In genomic region chr9:108577025-108577424, GRCm38 (mm10) we compare ENCODE assay signal across 9 mouse cellular contexts. TPM values are rescaled to one million over a fixed set of nuclear protein-coding genes. Genes with fewer than 3 reads are reported as not detected.
A peak's percentile ranks its signal among the peaks of the same experiment; 100 is the strongest.
DNase-seq lines count a peak whose midpoint lies in the region; ATAC-seq and TF ChIP-seq lines count a peak whose summit lies in the region.
"Had no signal": no experiment of that assay in that cellular context is flagged by ENCODE, and none has a peak within 500 bp of the region (broad histone marks: within the 10 kb centered on the region; RNA-seq: fewer than 3 reads in every experiment).

No protein-coding gene starts in this region.

- H3K36me3 ChIP-seq in lung, embryonic 16.5 days (ENCODE audit: control insufficient read depth, insufficient read depth, low read length), result peaks cover 30% of the 10 kb centered on the region
- H3K36me3 ChIP-seq in forebrain, postnatal 0 days (ENCODE audit: insufficient read depth), result peaks cover 37% of the 10 kb centered on the region
- H3K36me3 ChIP-seq in limb, embryonic 14.5 days (ENCODE audit: control insufficient read depth, insufficient read depth, low read length), result peaks cover 49% of the 10 kb centered on the region
- H3K36me3 ChIP-seq in stomach, embryonic 16.5 days (ENCODE audit: control insufficient read depth, insufficient read depth, low read length), result peaks cover 15% of the 10 kb centered on the region

- no peak overlapping the region for H3K27ac ChIP-seq in lung, embryonic 16.5 days (ENCODE audit: low read length)
- H3K27ac ChIP-seq in forebrain, postnatal 0 days (ENCODE audit: low read depth, low read length), result 0 out of 2 replicates have a peak overlapping the region, but pooled peaks have one; percentile 97
- no peak overlapping the region for H3K27ac ChIP-seq in limb, embryonic 14.5 days (replicated peaks; ENCODE audit: low read depth, low read length)
- no peak overlapping the region for H3K27ac ChIP-seq in stomach, embryonic 16.5 days (ENCODE audit: low read length)

- no peak for ATAC-seq in lung, embryonic 16.5 days (ENCODE audit: low read depth)
- no peak for ATAC-seq in forebrain, postnatal 0 days
- ATAC-seq in limb, embryonic 14.5 days (ENCODE audit: low FRiP score, low read depth), result no peak
- no peak for ATAC-seq in stomach, embryonic 16.5 days (ENCODE audit: insufficient read depth, low FRiP score)
- no peak for ATAC-seq in CD4-positive, CD25-positive, alpha-beta regulatory T cell, adult 4 months
- ATAC-seq: Patski had no signal

- intact Hi-C loops in gastrocnemius, postnatal 36 days (cut with DNase I), result no loop called here

- H3K9ac ChIP-seq in lung, embryonic 16.5 days (ENCODE audit: low read length), result peak overlapping the region; percentile 93
- H3K9ac ChIP-seq in forebrain, postnatal 0 days, result peak overlapping the region; percentile 94; the same call in 1 of the 2 replicates
- no peak overlapping the region for H3K9ac ChIP-seq in limb, embryonic 14.5 days (ENCODE audit: low read depth, low read length, severe bottlenecking)
- H3K9ac ChIP-seq in stomach, embryonic 16.5 days (ENCODE audit: low read length), result peak overlapping the region; percentile 94; the same call in 1 of the 2 replicates

- H3K4me1 ChIP-seq in lung, embryonic 16.5 days (replicated peaks; ENCODE audit: control insufficient read depth, insufficient read depth, low read length), result peaks cover 24% of the 10 kb centered on the region
- peaks cover 15% of the 10 kb centered on the region for H3K4me1 ChIP-seq in forebrain, postnatal 0 days (ENCODE audit: insufficient read depth)
- peaks cover 21% of the 10 kb centered on the region for H3K4me1 ChIP-seq in limb, embryonic 14.5 days (ENCODE audit: control insufficient read depth, insufficient read depth, low read length)
- peaks cover 31% of the 10 kb centered on the region for H3K4me1 ChIP-seq in stomach, embryonic 16.5 days (ENCODE audit: control insufficient read depth, insufficient read depth, low read length)

- no peak for DNase-seq in lung, postnatal 36 days
- no peak for DNase-seq in forebrain, postnatal 0 days
- no peak for DNase-seq in limb, embryonic 14.5 days (ENCODE audit: low spot score)
- DNase-seq in gastrocnemius, postnatal 36 days, result no peak
- DNase-seq: kidney, postnatal 25 days had no signal

- WGBS in lung, embryonic 16.5 days, result 40% methylated on average over 6 of the region's 6 CpGs
- WGBS in forebrain, postnatal 0 days, result 39% methylated on average over 6 of the region's 6 CpGs
- WGBS in limb, embryonic 14.5 days, result 54% methylated on average over 6 of the region's 6 CpGs
- 26% methylated on average over 6 of the region's 6 CpGs for WGBS in stomach, embryonic 16.5 days

- no peak for TF ChIP-seq POLR2A in limb, embryonic 14.5 days (IDR thresholded peaks at IDR 0.05; ENCODE audit: borderline replicate concordance, extremely low read depth, insufficient read depth, insufficient read length)

- peak overlapping the region; percentile 89 for H3K4me2 ChIP-seq in lung, embryonic 16.5 days (ENCODE audit: low read depth, low read length)
- peak overlapping the region; percentile 73 for H3K4me2 ChIP-seq in forebrain, postnatal 0 days (ENCODE audit: low read depth)
- H3K4me2 ChIP-seq in limb, embryonic 14.5 days (replicated peaks; ENCODE audit: low read depth, low read length, severe bottlenecking), result peak overlapping the region; percentile 77
- H3K4me2 ChIP-seq in stomach, embryonic 16.5 days (ENCODE audit: low read depth, low read length), result peak overlapping the region; percentile 91

- TF ChIP-seq CTCF in forebrain, postnatal 0 days (IDR thresholded peaks at IDR 0.05; ENCODE audit: low read depth), result no peak

- no peaks in the 10 kb centered on the region for H3K27me3 ChIP-seq in lung, embryonic 16.5 days (ENCODE audit: control insufficient read depth, insufficient read depth, low read depth, low read length)
- no peaks in the 10 kb centered on the region for H3K27me3 ChIP-seq in forebrain, postnatal 0 days (ENCODE audit: insufficient read depth, low read length)
- no peaks in the 10 kb centered on the region for H3K27me3 ChIP-seq in limb, embryonic 14.5 days (ENCODE audit: control insufficient read depth, insufficient read depth, low read length)
- H3K27me3 ChIP-seq in stomach, embryonic 16.5 days (ENCODE audit: control insufficient read depth, insufficient read depth, low read length), result no peaks in the 10 kb centered on the region
- H3K27me3 ChIP-seq: Patski had no signal

- peak overlapping the region; percentile 83 for H3K4me3 ChIP-seq in lung, embryonic 16.5 days (ENCODE audit: low read length)
- peak overlapping the region; percentile 90 for H3K4me3 ChIP-seq in forebrain, postnatal 0 days (ENCODE audit: low read depth, low read length)
- H3K4me3 ChIP-seq in limb, embryonic 14.5 days (replicated peaks; ENCODE audit: low read length), result peak overlapping the region; percentile 84
- peak overlapping the region; percentile 72 for H3K4me3 ChIP-seq in stomach, embryonic 16.5 days (replicated peaks; ENCODE audit: low read length)

- no peaks in the 10 kb centered on the region for H3K9me3 ChIP-seq in lung, embryonic 16.5 days (ENCODE audit: control insufficient read depth, low read length)
- no peaks in the 10 kb centered on the region for H3K9me3 ChIP-seq in forebrain, postnatal 0 days (ENCODE audit: low read length)
- no peaks in the 10 kb centered on the region for H3K9me3 ChIP-seq in limb, embryonic 14.5 days (ENCODE audit: control insufficient read depth, low read length)
- H3K9me3 ChIP-seq in stomach, embryonic 16.5 days (replicated peaks; ENCODE audit: control insufficient read depth, low read length), result no peaks in the 10 kb centered on the region

RNA-seq across cellular contexts. Expression of gene Wdr6, which starts 1.5 kb away (rescaled TPM):
- 122 and 128 TPM in 2 replicates for polyA plus RNA-seq in lung, embryonic 16.5 days (2015; fragmentation: Nextera tagmentation; extraction: Ambion mirVana)
- total RNA-seq in forebrain, postnatal 0 days (2014; rRNA removed), result 353 and 511 TPM in 2 replicates
- polyA plus RNA-seq in forebrain, postnatal 0 days (2015; fragmentation: Nextera tagmentation; extraction: Ambion mirVana), result 206 and 283 TPM in 2 replicates
- polyA plus RNA-seq in limb, embryonic 14.5 days (2012; rRNA removed), result 123 and 175 TPM in 2 replicates
- 91.5 and 115 TPM in 2 replicates for polyA plus RNA-seq in limb, embryonic 14.5 days (2014; fragmentation: Nextera tagmentation; extraction: Ambion mirVana)
- polyA plus RNA-seq in stomach, embryonic 16.5 days (2015; fragmentation: Nextera tagmentation; extraction: Ambion mirVana), result 82.0 and 86.6 TPM in 2 replicates
- total RNA-seq in gastrocnemius, postnatal 36 days (2021), result 1 to 10 TPM; 4.6 to 5.6 TPM
- polyA plus RNA-seq in CD4-positive, CD25-positive, alpha-beta regulatory T cell, adult 4 months (2017; shearing (Covaris generic)), result 10 to 100 TPM; 29.8 to 56.5 TPM

RNA-seq across cellular contexts. Expression of gene Dalrd3, which starts 7.3 kb away (rescaled TPM):
- 146 and 161 TPM in 2 replicates for polyA plus RNA-seq in lung, embryonic 16.5 days (2015; fragmentation: Nextera tagmentation; extraction: Ambion mirVana)
- 99.6 and 115 TPM in 2 replicates for total RNA-seq in forebrain, postnatal 0 days (2014; rRNA removed)
- polyA plus RNA-seq in forebrain, postnatal 0 days (2015; fragmentation: Nextera tagmentation; extraction: Ambion mirVana), result 221 and 261 TPM in 2 replicates
- polyA plus RNA-seq in limb, embryonic 14.5 days (2012; rRNA removed), result 144 and 198 TPM in 2 replicates
- 124 and 132 TPM in 2 replicates for polyA plus RNA-seq in limb, embryonic 14.5 days (2014; fragmentation: Nextera tagmentation; extraction: Ambion mirVana)
- 112 and 137 TPM in 2 replicates for polyA plus RNA-seq in stomach, embryonic 16.5 days (2015; fragmentation: Nextera tagmentation; extraction: Ambion mirVana)
- 10 to 100 TPM; 10.1 to 12.3 TPM for total RNA-seq in gastrocnemius, postnatal 36 days (2021)
- polyA plus RNA-seq in CD4-positive, CD25-positive, alpha-beta regulatory T cell, adult 4 months (2017; shearing (Covaris generic)), result 10 to 100 TPM; 65.5 to 75.7 TPM

RNA-seq across cellular contexts. Expression of gene Ndufaf3, which starts 9.8 kb away (rescaled TPM):
- 55.8 and 60.2 TPM in 2 replicates for polyA plus RNA-seq in lung, embryonic 16.5 days (2015; fragmentation: Nextera tagmentation; extraction: Ambion mirVana)
- 70.7 and 71.3 TPM in 2 replicates for total RNA-seq in forebrain, postnatal 0 days (2014; rRNA removed)
- 104 and 108 TPM in 2 replicates for polyA plus RNA-seq in forebrain, postnatal 0 days (2015; fragmentation: Nextera tagmentation; extraction: Ambion mirVana)
- polyA plus RNA-seq in limb, embryonic 14.5 days (2012; rRNA removed), result 23.1 and 28.3 TPM in 2 replicates
- polyA plus RNA-seq in limb, embryonic 14.5 days (2014; fragmentation: Nextera tagmentation; extraction: Ambion mirVana), result 40.9 and 42.7 TPM in 2 replicates
- 27.9 and 38.5 TPM in 2 replicates for polyA plus RNA-seq in stomach, embryonic 16.5 days (2015; fragmentation: Nextera tagmentation; extraction: Ambion mirVana)
- total RNA-seq in gastrocnemius, postnatal 36 days (2021), result 10 to 100 TPM; 29.2 to 29.6 TPM
- 10 to 100 TPM; 48.0 to 61.4 TPM for polyA plus RNA-seq in CD4-positive, CD25-positive, alpha-beta regulatory T cell, adult 4 months (2017; shearing (Covaris generic))

RNA-seq across cellular contexts. Expression of gene Impdh2, which starts 16.9 kb away (rescaled TPM):
- polyA plus RNA-seq in lung, embryonic 16.5 days (2015; fragmentation: Nextera tagmentation; extraction: Ambion mirVana), result 148 and 149 TPM in 2 replicates
- total RNA-seq in forebrain, postnatal 0 days (2014; rRNA removed), result 115 and 129 TPM in 2 replicates
- 102 and 106 TPM in 2 replicates for polyA plus RNA-seq in forebrain, postnatal 0 days (2015; fragmentation: Nextera tagmentation; extraction: Ambion mirVana)
- 208 and 280 TPM in 2 replicates for polyA plus RNA-seq in limb, embryonic 14.5 days (2012; rRNA removed)
- polyA plus RNA-seq in limb, embryonic 14.5 days (2014; fragmentation: Nextera tagmentation; extraction: Ambion mirVana), result 184 and 191 TPM in 2 replicates
- 134 and 147 TPM in 2 replicates for polyA plus RNA-seq in stomach, embryonic 16.5 days (2015; fragmentation: Nextera tagmentation; extraction: Ambion mirVana)
- total RNA-seq in gastrocnemius, postnatal 36 days (2021), result 10 to 100 TPM; 47.6 to 58.0 TPM
- polyA plus RNA-seq in CD4-positive, CD25-positive, alpha-beta regulatory T cell, adult 4 months (2017; shearing (Covaris generic)), result 100 to 1,000 TPM; 155 to 180 TPM

RNA-seq across cellular contexts. Expression of gene P4htm, which starts 20.4 kb away (rescaled TPM):
- 8.0 and 8.3 TPM in 2 replicates for polyA plus RNA-seq in lung, embryonic 16.5 days (2015; fragmentation: Nextera tagmentation; extraction: Ambion mirVana)
- total RNA-seq in forebrain, postnatal 0 days (2014; rRNA removed), result 29.2 and 39.3 TPM in 2 replicates
- 35.4 and 39.9 TPM in 2 replicates for polyA plus RNA-seq in forebrain, postnatal 0 days (2015; fragmentation: Nextera tagmentation; extraction: Ambion mirVana)
- 14.3 and 17.8 TPM in 2 replicates for polyA plus RNA-seq in limb, embryonic 14.5 days (2012; rRNA removed)
- polyA plus RNA-seq in limb, embryonic 14.5 days (2014; fragmentation: Nextera tagmentation; extraction: Ambion mirVana), result 7.8 and 8.8 TPM in 2 replicates
- 5.6 and 7.9 TPM in 2 replicates for polyA plus RNA-seq in stomach, embryonic 16.5 days (2015; fragmentation: Nextera tagmentation; extraction: Ambion mirVana)
- total RNA-seq in gastrocnemius, postnatal 36 days (2021), result 1 to 10 TPM; 3.1 to 3.5 TPM
- polyA plus RNA-seq in CD4-positive, CD25-positive, alpha-beta regulatory T cell, adult 4 months (2017; shearing (Covaris generic)), result 10 to 100 TPM in 1 of 2 experiments, 1 to 10 TPM in 1; 7.8 to 15.5 TPM
